Mouse (Mus musculus): Measurements from ENCODE around the gene Atxn2l. TPM values are rescaled to one million over a fixed set of nuclear protein-coding genes. Genes with fewer than 3 reads are reported as not detected.

Gene Atxn2l
- polyA plus RNA-seq, 1 experiment from 2014 or later, result 38.8 TPM

- Histone ChIP-seq H3K27me3 (ENCODE audit: control insufficient read depth, insufficient read depth, low read length) (no peaks in the 10 kb centered on the region), H3K4me1 (ENCODE audit: control insufficient read depth in 2 of 2, insufficient read depth in 2 of 2, low read length in 2 of 2) (no peaks in the 10 kb centered on the region), H3K27ac (replicated peaks in 1 of 2; ENCODE audit: control insufficient read depth in 1 of 2, insufficient read depth in 1 of 2, low read depth in 2 of 2, low read length in 2 of 2) (no peak overlapping the region), H3K9me3 (ENCODE audit: control insufficient read depth, low read length) (no peaks in the 10 kb centered on the region), H3K4me3 (ENCODE audit: control insufficient read depth in 1 of 2, insufficient read depth in 1 of 2, low read depth in 1 of 2, low read length in 2 of 2) (no peak overlapping the region), H3K36me3 (ENCODE audit: control insufficient read depth, insufficient read depth, low read length) (no peaks in the 10 kb centered on the region), H3K9ac (ENCODE audit: low read length) (no peak overlapping the region), H3K4me2 (ENCODE audit: low read length) (no peak overlapping the region)
- no peak for ATAC-seq (ENCODE audit: insufficient number of reproducible peaks, insufficient read depth, low FRiP score, low read depth)
- 26% methylated on average over 1 of the region's 1 CpGs for WGBS
These were observed 24.9 kb upstream of the Atxn2l start for GRCm38 (mm10) chr7:126528166-126528577.

GRCm38 (mm10) chr7:126523316-126523715, 20.1 kb upstream of the Atxn2l start:
- H3K4me2 ChIP-seq (ENCODE audit: low read length), result no peak overlapping the region
- no peaks in the 10 kb centered on the region for H3K9me3 ChIP-seq (ENCODE audit: control insufficient read depth, low read length)
- no peak overlapping the region for H3K9ac ChIP-seq (ENCODE audit: low read length)
- no peak for ATAC-seq (ENCODE audit: insufficient number of reproducible peaks, insufficient read depth, low FRiP score, low read depth)
- H3K4me3 ChIP-seq (ENCODE audit: control insufficient read depth in 1 of 2, insufficient read depth in 1 of 2, low read depth in 1 of 2, low read length in 2 of 2), result no peak overlapping the region
- no peak overlapping the region for H3K27ac ChIP-seq (replicated peaks in 1 of 2; ENCODE audit: control insufficient read depth in 1 of 2, insufficient read depth in 1 of 2, low read depth in 2 of 2, low read length in 2 of 2)
- no peaks in the 10 kb centered on the region for H3K27me3 ChIP-seq (ENCODE audit: control insufficient read depth, insufficient read depth, low read length)
- 74% methylated on average over 3 of the region's 3 CpGs for WGBS
- no peaks in the 10 kb centered on the region for H3K4me1 ChIP-seq (ENCODE audit: control insufficient read depth in 2 of 2, insufficient read depth in 2 of 2, low read length in 2 of 2)
- no peaks in the 10 kb centered on the region for H3K36me3 ChIP-seq (ENCODE audit: control insufficient read depth, insufficient read depth, low read length)

- H3K4me2 ChIP-seq (ENCODE audit: low read length), result no peak overlapping the region
These were observed 16.3 kb upstream of the Atxn2l start for GRCm38 (mm10) chr7:126519513-126519912.

GRCm38 (mm10) chr7:126518261-126518941, 15.2 kb upstream of the Atxn2l start:
- no peaks in the 10 kb centered on the region for H3K9me3 ChIP-seq (ENCODE audit: control insufficient read depth, low read length)
- no peak overlapping the region for H3K27ac ChIP-seq (replicated peaks in 1 of 2; ENCODE audit: control insufficient read depth in 1 of 2, insufficient read depth in 1 of 2, low read depth in 2 of 2, low read length in 2 of 2)
- H3K36me3 ChIP-seq (ENCODE audit: control insufficient read depth, insufficient read depth, low read length), result no peaks in the 10 kb centered on the region
- ATAC-seq (ENCODE audit: insufficient number of reproducible peaks, insufficient read depth, low FRiP score, low read depth), result no peak
- H3K9ac ChIP-seq (ENCODE audit: low read length), result no peak overlapping the region
- no peaks in the 10 kb centered on the region for H3K4me1 ChIP-seq (ENCODE audit: control insufficient read depth in 2 of 2, insufficient read depth in 2 of 2, low read length in 2 of 2)
- H3K4me3 ChIP-seq (ENCODE audit: control insufficient read depth in 1 of 2, insufficient read depth in 1 of 2, low read depth in 1 of 2, low read length in 2 of 2), result no peak overlapping the region
- no peaks in the 10 kb centered on the region for H3K27me3 ChIP-seq (ENCODE audit: control insufficient read depth, insufficient read depth, low read length)
- 84% methylated on average over 5 of the region's 5 CpGs for WGBS
- H3K4me2 ChIP-seq (ENCODE audit: low read length), result no peak overlapping the region

More at GRCm38 (mm10) chr7:126519513-126519912, 16.3 kb upstream of the Atxn2l start:
- Histone ChIP-seq H3K36me3 (ENCODE audit: control insufficient read depth, insufficient read depth, low read length) (no peaks in the 10 kb centered on the region), H3K27me3 (ENCODE audit: control insufficient read depth, insufficient read depth, low read length) (no peaks in the 10 kb centered on the region), H3K9ac (ENCODE audit: low read length) (no peak overlapping the region), H3K27ac (replicated peaks in 1 of 2; ENCODE audit: control insufficient read depth in 1 of 2, insufficient read depth in 1 of 2, low read depth in 2 of 2, low read length in 2 of 2) (no peak overlapping the region), H3K9me3 (ENCODE audit: control insufficient read depth, low read length) (no peaks in the 10 kb centered on the region), H3K4me1 (ENCODE audit: control insufficient read depth in 2 of 2, insufficient read depth in 2 of 2, low read length in 2 of 2) (no peaks in the 10 kb centered on the region), H3K4me3 (ENCODE audit: control insufficient read depth in 1 of 2, insufficient read depth in 1 of 2, low read depth in 1 of 2, low read length in 2 of 2) (no peak overlapping the region)
- no peak for ATAC-seq (ENCODE audit: insufficient number of reproducible peaks, insufficient read depth, low FRiP score, low read depth)
- WGBS, result 54% methylated on average over 2 of the region's 2 CpGs

- Histone ChIP-seq H3K4me2 (ENCODE audit: low read length) (no peak overlapping the region), H3K4me1 (ENCODE audit: control insufficient read depth in 2 of 2, insufficient read depth in 2 of 2, low read length in 2 of 2) (no peaks in the 10 kb centered on the region), H3K27ac (replicated peaks in 1 of 2; ENCODE audit: control insufficient read depth in 1 of 2, insufficient read depth in 1 of 2, low read depth in 2 of 2, low read length in 2 of 2) (no peak overlapping the region), H3K27me3 (ENCODE audit: control insufficient read depth, insufficient read depth, low read length) (no peaks in the 10 kb centered on the region), H3K9me3 (ENCODE audit: control insufficient read depth, low read length) (no peaks in the 10 kb centered on the region), H3K36me3 (ENCODE audit: control insufficient read depth, insufficient read depth, low read length) (no peaks in the 10 kb centered on the region), H3K9ac (ENCODE audit: low read length) (no peak overlapping the region), H3K4me3 (ENCODE audit: control insufficient read depth in 1 of 2, insufficient read depth in 1 of 2, low read depth in 1 of 2, low read length in 2 of 2) (no peak overlapping the region)
- ATAC-seq (ENCODE audit: insufficient number of reproducible peaks, insufficient read depth, low FRiP score, low read depth), result no peak
- 64% methylated on average over 3 of the region's 3 CpGs for WGBS
These were observed 8.1 kb upstream of the Atxn2l start for GRCm38 (mm10) chr7:126511287-126511686.

- 69% methylated on average over 8 of the region's 8 CpGs for WGBS
- H3K27me3 ChIP-seq (ENCODE audit: control insufficient read depth, insufficient read depth, low read length), result no peaks in the 10 kb centered on the region
- H3K9me3 ChIP-seq (ENCODE audit: control insufficient read depth, low read length), result no peaks in the 10 kb centered on the region
- H3K27ac ChIP-seq (replicated peaks in 1 of 2; ENCODE audit: control insufficient read depth in 1 of 2, insufficient read depth in 1 of 2, low read depth in 2 of 2, low read length in 2 of 2), result no peak overlapping the region
- H3K9ac ChIP-seq (ENCODE audit: low read length), result no peak overlapping the region
- H3K4me1 ChIP-seq (ENCODE audit: control insufficient read depth in 2 of 2, insufficient read depth in 2 of 2, low read length in 2 of 2), result peaks cover 0 to 7% of the 10 kb centered on the region in 2 experiments; a peak in 2 of 4 replicates
- H3K36me3 ChIP-seq (ENCODE audit: control insufficient read depth, insufficient read depth, low read length), result no peaks in the 10 kb centered on the region
- H3K4me3 ChIP-seq (ENCODE audit: control insufficient read depth in 1 of 2, insufficient read depth in 1 of 2, low read depth in 1 of 2, low read length in 2 of 2), result no peak overlapping the region
- no peak overlapping the region for H3K4me2 ChIP-seq (ENCODE audit: low read length)
- no peak for ATAC-seq (ENCODE audit: insufficient number of reproducible peaks, insufficient read depth, low FRiP score, low read depth)
These were observed 4.0 kb upstream of the Atxn2l start for GRCm38 (mm10) chr7:126507126-126507778.

GRCm38 (mm10) chr7:126504913-126505312, 1.7 kb upstream of the Atxn2l start:
- no peaks in the 10 kb centered on the region for H3K9me3 ChIP-seq (ENCODE audit: control insufficient read depth, low read length)
- H3K4me2 ChIP-seq (ENCODE audit: low read length), result no peak overlapping the region
- H3K36me3 ChIP-seq (ENCODE audit: control insufficient read depth, insufficient read depth, low read length), result peaks cover 14% of the 10 kb centered on the region
- ATAC-seq (ENCODE audit: insufficient number of reproducible peaks, insufficient read depth, low FRiP score, low read depth), result no peak
- no peak overlapping the region for H3K9ac ChIP-seq (ENCODE audit: low read length)
- H3K27me3 ChIP-seq (ENCODE audit: control insufficient read depth, insufficient read depth, low read length), result no peaks in the 10 kb centered on the region
- H3K4me1 ChIP-seq (ENCODE audit: control insufficient read depth in 2 of 2, insufficient read depth in 2 of 2, low read length in 2 of 2), result peaks cover 2 to 14% of the 10 kb centered on the region in 2 experiments; a peak in 2 of 4 replicates
- no peak overlapping the region for H3K27ac ChIP-seq (replicated peaks in 1 of 2; ENCODE audit: control insufficient read depth in 1 of 2, insufficient read depth in 1 of 2, low read depth in 2 of 2, low read length in 2 of 2)
- no peak overlapping the region for H3K4me3 ChIP-seq (ENCODE audit: control insufficient read depth in 1 of 2, insufficient read depth in 1 of 2, low read depth in 1 of 2, low read length in 2 of 2)
- 54% methylated on average over 2 of the region's 2 CpGs for WGBS
